Mouse (Mus musculus) layer of hippocampus, adult 9-11 months (tissue): ENCODE results near the gene Dchs2.

Source experiments
- DNase-seq: peaks from one replicate; pipeline ENCODE4 v3.0.0; 2022

The Dchs2 gene

GRCm38 (mm10) chr3:83155600-83155999 is 27.9 kb downstream of the Dchs2 start:
- DNase-seq, result no peak

GRCm38 (mm10) chr3:83156165-83156564 is 28.4 kb downstream of the Dchs2 start:
- DNase-seq, result no peak

GRCm38 (mm10) chr3:83161542-83162231 is 33.9 kb downstream of the Dchs2 start:
- no peak for DNase-seq

- DNase-seq, result no peak
These were observed 35.9 kb downstream of the Dchs2 start for GRCm38 (mm10) chr3:83163676-83164075.

GRCm38 (mm10) chr3:83185527-83185926 is 57.8 kb downstream of the Dchs2 start:
- no peak for DNase-seq

GRCm38 (mm10) chr3:83191271-83191670 is 63.5 kb downstream of the Dchs2 start:
- no peak for DNase-seq

- DNase-seq, result peak; percentile 39
These were observed 64.7 kb downstream of the Dchs2 start for GRCm38 (mm10) chr3:83192401-83192800.

GRCm38 (mm10) chr3:83194911-83195310 is 67.2 kb downstream of the Dchs2 start:
- no peak for DNase-seq

- no peak for DNase-seq
These were observed 73.7 kb downstream of the Dchs2 start for GRCm38 (mm10) chr3:83201286-83201980.

GRCm38 (mm10) chr3:83205073-83205668 is 77.4 kb downstream of the Dchs2 start:
- no peak for DNase-seq

GRCm38 (mm10) chr3:83209646-83210045 is 81.9 kb downstream of the Dchs2 start:
- DNase-seq, result no peak

GRCm38 (mm10) chr3:83210210-83210609 is 82.5 kb downstream of the Dchs2 start:
- no peak for DNase-seq

- no peak for DNase-seq
These were observed 84.2 kb downstream of the Dchs2 start for GRCm38 (mm10) chr3:83211939-83212338.

- peak; percentile 42 for DNase-seq
These were observed 84.8 kb downstream of the Dchs2 start for GRCm38 (mm10) chr3:83212578-83212977.

- DNase-seq, result no peak
These were observed 90.3 kb downstream of the Dchs2 start for GRCm38 (mm10) chr3:83218059-83218458.

GRCm38 (mm10) chr3:83220101-83220500 is 92.4 kb downstream of the Dchs2 start:
- peak; percentile 52 for DNase-seq

GRCm38 (mm10) chr3:83222125-83222524 is 94.4 kb downstream of the Dchs2 start:
- peak; percentile 71 for DNase-seq

- no peak for DNase-seq
These were observed 100.6 kb downstream of the Dchs2 start for GRCm38 (mm10) chr3:83228383-83228782.

- no peak for DNase-seq
These were observed 102.6 kb downstream of the Dchs2 start for GRCm38 (mm10) chr3:83230326-83230725.

GRCm38 (mm10) chr3:83234457-83234856 is 106.7 kb downstream of the Dchs2 start:
- no peak for DNase-seq

- no peak for DNase-seq
These were observed 107.3 kb downstream of the Dchs2 start for GRCm38 (mm10) chr3:83235061-83235460.

- DNase-seq, result no peak
These were observed 118.8 kb downstream of the Dchs2 start for GRCm38 (mm10) chr3:83246536-83246935.

GRCm38 (mm10) chr3:83250001-83250545 is 122.3 kb downstream of the Dchs2 start:
- no peak for DNase-seq

GRCm38 (mm10) chr3:83251899-83252298 is 124.2 kb downstream of the Dchs2 start:
- no peak for DNase-seq
